Mouse (Mus musculus) retina, embryonic 14.5 days (tissue): ENCODE data around the gene Lrrc36.
A peak's percentile ranks its signal among the peaks of the same experiment; 100 is the strongest.

Experiments used
- DNase-seq: peaks from one replicate; pipeline ENCODE4 v3.0.0-alpha.2; 2015; ENCODE audit warnings: low spot score

The Lrrc36 gene

GRCm38 (mm10) chr8:105431743-105432515 is 18.6 kb downstream of the Lrrc36 start:
- no peak for DNase-seq

- DNase-seq, result no peak
These were observed 19.6 kb downstream of the Lrrc36 start for GRCm38 (mm10) chr8:105433021-105433420.

DNA sequence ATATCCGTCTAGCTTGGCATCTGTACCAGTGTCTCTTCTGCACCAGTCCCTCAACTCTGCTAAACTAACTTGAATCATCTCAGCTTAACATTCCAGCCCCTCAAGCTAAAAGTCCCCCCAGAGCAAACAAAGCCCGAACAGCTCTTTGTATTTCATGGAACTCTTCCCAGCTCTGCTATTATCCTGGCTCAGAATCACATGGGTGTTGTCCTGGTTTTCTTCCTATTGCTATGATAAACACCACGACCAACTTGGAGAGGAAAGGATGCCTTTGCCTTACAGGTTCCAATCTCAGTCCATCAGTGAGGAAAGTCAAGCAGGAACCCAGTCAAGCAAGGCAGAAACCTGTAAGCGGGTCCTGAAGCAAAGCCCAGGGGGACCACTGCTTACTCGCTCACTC is 20.1 kb downstream of the Lrrc36 start:
- no peak for DNase-seq

DNA sequence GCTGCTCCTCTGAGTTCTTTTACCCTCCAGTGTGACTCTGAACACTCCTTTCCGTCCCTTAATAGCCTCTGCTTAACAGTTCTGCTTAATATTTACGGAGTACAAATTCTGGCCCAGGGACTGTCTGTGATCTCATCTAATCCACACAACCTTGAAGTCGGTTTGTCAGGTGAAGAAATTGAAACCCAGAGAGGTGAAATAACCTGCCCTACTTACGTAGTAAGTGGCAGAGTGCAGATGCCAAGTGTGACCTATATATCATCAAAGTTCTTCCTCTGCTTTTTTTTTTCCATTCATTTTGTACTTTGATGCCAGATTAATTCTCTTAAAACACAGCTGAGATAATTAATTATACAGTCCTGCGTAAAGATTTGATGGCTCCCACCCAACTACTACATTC is 20.8 kb downstream of the Lrrc36 start:
- DNase-seq, result no peak

- no peak for DNase-seq
These were observed 22.8 kb downstream of the Lrrc36 start for GRCm38 (mm10) chr8:105436218-105436617.

DNA sequence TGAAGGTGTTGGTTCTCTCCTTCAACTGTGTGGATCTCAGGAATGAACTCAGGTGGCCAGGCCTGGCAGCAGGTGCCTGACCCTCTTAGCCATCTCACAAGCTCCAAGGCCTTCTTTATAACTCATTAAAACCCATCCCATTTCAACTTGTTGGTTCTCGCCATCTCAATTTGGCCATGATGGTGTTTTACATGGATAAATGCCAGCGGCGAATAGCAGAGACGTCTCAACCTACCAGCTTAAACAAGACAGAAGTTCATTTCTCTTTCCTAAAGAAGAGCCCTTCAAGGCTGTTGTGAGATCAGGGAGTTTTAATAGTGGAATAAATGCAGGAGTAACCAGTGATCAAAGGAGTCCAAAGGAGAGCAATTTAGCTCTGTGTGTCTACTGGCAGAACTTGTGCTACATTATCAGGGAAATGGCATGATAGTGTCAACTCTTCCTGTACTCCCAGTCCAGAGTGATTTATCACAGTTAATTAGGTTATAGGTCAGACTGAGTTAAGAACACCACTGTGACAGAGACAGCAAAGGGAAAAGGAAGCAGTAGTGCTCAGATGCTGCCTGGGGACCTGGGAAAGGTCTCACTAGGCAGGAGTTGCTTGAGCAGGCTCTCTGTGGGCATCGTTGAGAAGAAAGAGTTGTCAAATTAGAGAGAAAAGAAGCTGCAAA is 23.8 kb downstream of the Lrrc36 start:
- DNase-seq, result no peak

DNA sequence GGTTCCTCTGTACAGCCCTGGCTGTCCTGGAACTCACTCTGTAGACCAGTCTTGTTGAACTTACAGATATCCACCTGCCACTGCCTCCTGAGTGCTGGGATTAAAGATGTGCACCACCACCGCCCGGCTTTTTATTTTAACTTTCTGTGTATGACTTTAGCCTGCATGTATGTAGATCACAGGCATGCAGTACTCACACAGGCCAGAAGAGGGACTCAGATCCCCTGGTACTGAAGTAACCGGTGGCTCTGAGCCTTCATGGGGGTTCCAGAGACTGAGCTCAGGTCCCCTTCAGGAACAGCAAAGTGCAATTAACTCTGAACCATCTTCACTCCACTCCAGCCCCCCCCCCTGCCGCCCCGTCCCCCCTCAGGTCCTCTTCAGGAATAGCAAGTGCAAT is 25.5 kb downstream of the Lrrc36 start:
- peak; percentile 78 for DNase-seq

GRCm38 (mm10) chr8:105441433-105441832 is 28.1 kb downstream of the Lrrc36 start:
- DNase-seq, result peak; percentile 87

GRCm38 (mm10) chr8:105442661-105443060 is 29.3 kb downstream of the Lrrc36 start:
- DNase-seq, result no peak

GRCm38 (mm10) chr8:105445296-105446126 is 32.1 kb downstream of the Lrrc36 start:
- DNase-seq, result peak; percentile 63

GRCm38 (mm10) chr8:105446127-105446552 is 32.8 kb downstream of the Lrrc36 start:
- peak; percentile 69 for DNase-seq

- DNase-seq, result no peak
These were observed 34.8 kb downstream of the Lrrc36 start for GRCm38 (mm10) chr8:105448188-105448587.

- no peak for DNase-seq
These were observed 35.2 kb downstream of the Lrrc36 start for GRCm38 (mm10) chr8:105448596-105448995.

GRCm38 (mm10) chr8:105450977-105451376 is 37.6 kb downstream of the Lrrc36 start:
- DNase-seq, result no peak

DNA sequence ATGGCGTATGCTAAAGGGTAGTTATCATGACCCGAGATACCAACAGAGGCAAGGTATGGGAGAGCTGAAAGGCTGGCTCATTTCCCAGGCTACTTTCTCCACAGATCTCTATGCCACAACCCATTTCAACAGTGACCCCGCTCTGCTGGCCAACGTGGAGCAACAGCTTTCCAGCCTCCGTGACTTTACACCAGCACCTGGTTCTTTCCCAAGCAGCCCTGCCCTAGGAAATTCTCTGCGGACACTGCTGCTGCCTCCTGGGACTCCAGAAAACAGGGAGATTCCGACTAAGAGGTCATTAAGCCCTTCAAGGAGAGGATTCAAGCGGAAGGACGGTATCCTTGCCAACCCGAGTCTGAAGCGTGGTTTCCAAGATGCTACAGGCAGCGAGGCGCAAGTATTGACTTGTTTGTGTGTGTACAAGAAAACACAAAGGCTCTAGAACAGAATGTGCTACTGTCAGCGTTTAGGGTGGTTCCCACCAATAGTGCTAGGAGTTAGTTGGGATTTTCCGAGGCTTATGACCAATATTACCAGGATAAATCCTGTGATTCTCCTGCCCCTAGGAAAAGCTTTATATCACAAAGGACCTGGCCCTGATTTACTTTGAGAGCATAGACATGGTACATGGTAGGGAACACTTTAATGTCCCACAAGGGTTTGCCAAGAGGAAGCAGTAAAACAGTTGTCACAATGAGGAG is 38.7 kb downstream of the Lrrc36 start:
- no peak for DNase-seq

- no peak for DNase-seq
These were observed 39.9 kb downstream of the Lrrc36 start for GRCm38 (mm10) chr8:105453296-105453695.

DNA sequence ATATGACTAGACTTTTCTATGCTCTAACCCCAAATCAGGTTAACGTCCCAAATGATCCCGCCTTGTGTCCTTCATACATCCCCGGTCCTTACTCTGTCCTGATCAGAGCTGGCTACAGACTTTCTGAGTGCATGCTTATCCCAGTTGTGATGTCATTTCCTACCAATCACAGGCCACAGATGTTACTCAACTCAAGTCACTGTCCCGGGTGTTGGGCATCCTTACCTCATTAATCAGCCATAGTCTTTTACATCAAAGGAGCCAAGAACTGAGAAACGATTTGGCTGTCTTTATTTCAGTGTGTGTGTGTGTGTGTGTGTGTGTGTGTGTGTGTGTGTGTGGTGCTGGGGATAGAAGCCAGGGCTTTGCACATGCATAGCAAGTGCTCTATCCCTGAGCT is 40.7 kb downstream of the Lrrc36 start:
- no peak for DNase-seq

DNA sequence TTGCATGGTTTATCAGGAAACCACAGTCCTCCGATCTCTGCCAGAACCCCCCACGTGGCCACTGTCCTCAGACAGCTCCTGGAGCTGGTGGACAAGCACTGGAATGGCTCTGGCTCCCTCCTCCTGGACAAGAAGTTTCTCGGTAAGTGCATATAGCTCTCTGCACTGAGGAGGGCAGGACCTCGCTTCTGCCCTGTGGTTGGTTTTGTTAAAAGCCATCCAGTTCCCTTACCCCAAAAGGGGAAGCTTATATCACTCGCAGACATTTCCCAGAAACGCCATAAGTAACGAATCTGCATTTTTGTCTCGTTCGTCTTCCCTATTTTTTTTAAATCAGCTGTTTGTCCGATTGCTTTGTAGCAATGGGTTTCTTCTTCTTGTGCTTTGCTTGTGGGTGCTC is 41.8 kb downstream of the Lrrc36 start:
- no peak for DNase-seq

GRCm38 (mm10) chr8:105461085-105461803 is 47.9 kb downstream of the Lrrc36 start:
- no peak for DNase-seq

- no peak for DNase-seq
These were observed 51.2 kb downstream of the Lrrc36 start for GRCm38 (mm10) chr8:105464595-105464994.

DNA sequence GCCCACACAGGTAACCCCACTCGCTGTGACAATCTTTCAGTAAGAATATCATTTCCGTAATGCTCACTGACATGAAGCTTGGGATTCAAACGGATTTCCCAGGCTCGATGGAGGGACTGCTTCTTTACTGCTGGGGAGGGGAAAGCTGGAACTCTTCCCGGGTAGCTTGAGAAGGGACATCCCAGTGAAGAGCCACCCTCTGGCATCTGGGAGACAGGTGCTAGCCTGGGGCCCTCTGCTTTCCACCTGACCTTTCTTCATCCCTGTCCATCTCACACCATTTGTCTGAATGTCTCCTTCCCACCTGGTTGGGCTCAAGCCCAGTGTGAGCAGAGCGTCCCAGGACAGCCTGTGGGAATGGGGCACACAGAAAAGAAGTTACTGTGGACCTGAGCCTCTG is 52.9 kb downstream of the Lrrc36 start:
- DNase-seq, result no peak
